Mouse (Mus musculus) G1E (cell line): ENCODE measurements at regions not wholly inside any gene's neighbourhood (a gene's known extent, or its start where the extent isn't known, plus 50 kb on each side); places are given as distances from the start of the nearest gene placed in this dataset.

Experiments used
- ATAC-seq: 2 replicates; pipeline ENCODE4 v1.8.0; 2016; ENCODE audit warnings: mild to moderate bottlenecking; ENCODE audit not compliant: insufficient number of reproducible peaks, poor library complexity, low FRiP score, severe bottlenecking; ENCODE audit errors: extremely low read depth
- DNase-seq: peaks from one replicate; pipeline ENCODE4 v3.0.0; 2012; ENCODE audit warnings: low spot score
- H3K27me3 ChIP-seq: 2 replicates; pipeline ENCODE4 v1.6.1; 2012; ENCODE audit warnings: mild to moderate bottlenecking, low read length, inconsistent platforms; ENCODE audit not compliant: insufficient read depth
- H3K36me3 ChIP-seq: replicated peaks from 2 replicates; pipeline ENCODE3; 2012; ENCODE audit warnings: mild to moderate bottlenecking, inconsistent platforms
- H3K4me1 ChIP-seq: 2 replicates; pipeline ENCODE4 v1.6.1; 2012; ENCODE audit warnings: low read depth, low read length, inconsistent platforms, mixed read lengths; ENCODE audit not compliant: insufficient read depth
- H3K4me3 ChIP-seq: 2 replicates; pipeline ENCODE4 v1.5.1; 2012; ENCODE audit warnings: low read depth, mild to moderate bottlenecking, inconsistent platforms, low read length, moderate library complexity, mixed read lengths
- H3K9me3 ChIP-seq: replicated peaks from 2 replicates; pipeline ENCODE4 v1.6.1; 2012; ENCODE audit warnings: inconsistent platforms
- CTCF ChIP-seq: IDR thresholded peaks from 2 replicates; pipeline ENCODE4 v1.5.1; 2012; ENCODE audit warnings: low read depth, low read length, inconsistent platforms, mixed read lengths
- GATA1 ChIP-seq: IDR thresholded peaks from 2 replicates; pipeline ENCODE4 v1.6.1; 2012; ENCODE audit warnings: borderline replicate concordance, low read length, inconsistent platforms, mixed read lengths
- GATA2 ChIP-seq: IDR thresholded peaks from 2 replicates; pipeline ENCODE4 v1.6.1; 2012; ENCODE audit warnings: low read depth, low read length, inconsistent platforms, borderline replicate concordance
- POLR2AphosphoS5 ChIP-seq: IDR thresholded peaks from 2 replicates; pipeline ENCODE4 v1.6.1; 2012; ENCODE audit warnings: low read depth, low read length, inconsistent platforms; ENCODE audit not compliant: insufficient replicate concordance
- TAL1 ChIP-seq: conservative IDR thresholded peaks from 2 replicates; pipeline ENCODE4 v1.6.1; 2012; ENCODE audit warnings: low read depth, low read length, inconsistent platforms, mixed read lengths

DNA sequence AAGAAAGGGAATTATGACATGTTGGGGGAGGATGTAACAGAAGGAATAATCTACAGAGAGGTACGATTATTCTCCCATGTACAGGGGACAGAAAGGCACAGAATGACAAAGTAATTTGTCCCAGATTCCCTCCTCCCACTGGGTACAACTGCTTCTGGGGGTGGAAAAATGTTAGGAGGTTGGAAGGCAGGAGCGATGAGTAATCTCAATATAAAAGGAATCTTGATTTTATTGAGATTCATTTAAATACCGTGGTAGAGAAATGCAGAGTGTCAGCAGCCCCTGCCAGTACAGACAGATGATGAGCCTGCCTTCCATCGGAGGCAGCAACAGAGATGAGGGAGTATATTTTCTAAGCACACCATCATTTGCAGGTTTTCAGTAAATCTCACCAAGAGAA, 107.1 kb upstream of the Dpt start:
- ATAC-seq (no peak), DNase-seq (no peak)
- H3K4me1 ChIP-seq = no peaks in the 10 kb centered on the region
- no peak for TF ChIP-seq CTCF
- no peak for TF ChIP-seq GATA2
- no peak for TF ChIP-seq GATA1
- TF ChIP-seq TAL1 = no peak
- TF ChIP-seq POLR2AphosphoS5 = no peak
- no peaks in the 10 kb centered on the region for H3K27me3 ChIP-seq
- H3K4me3 ChIP-seq = no peak overlapping the region
- H3K9me3 ChIP-seq = peaks cover 9% of the 10 kb centered on the region; the same call in 1 of the 2 replicates
- no peaks in the 10 kb centered on the region for H3K36me3 ChIP-seq

DNA sequence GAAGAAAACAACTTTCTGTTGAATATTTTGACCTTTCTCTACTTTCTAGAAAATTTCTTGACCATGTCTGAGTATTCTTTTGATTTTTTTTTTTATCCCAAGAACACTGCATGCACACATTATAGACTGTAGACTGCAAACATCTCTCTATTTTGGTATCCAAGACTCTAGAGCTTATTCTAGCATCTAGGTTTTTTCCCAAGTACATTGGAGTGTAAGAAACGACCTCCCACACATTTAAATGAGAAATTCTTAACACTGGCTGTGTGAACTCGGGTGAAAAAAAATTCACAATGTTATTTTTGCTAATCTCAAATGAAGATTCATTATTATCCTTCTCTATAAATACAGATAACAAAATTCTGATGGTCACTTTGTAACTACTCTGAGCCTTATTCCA, 112.0 kb upstream of the Dpt start:
- H3K36me3 ChIP-seq = no peaks in the 10 kb centered on the region
- TF ChIP-seq GATA1 (no peak), GATA2 (no peak), TAL1 (no peak), CTCF (no peak), POLR2AphosphoS5 (no peak)

DNA sequence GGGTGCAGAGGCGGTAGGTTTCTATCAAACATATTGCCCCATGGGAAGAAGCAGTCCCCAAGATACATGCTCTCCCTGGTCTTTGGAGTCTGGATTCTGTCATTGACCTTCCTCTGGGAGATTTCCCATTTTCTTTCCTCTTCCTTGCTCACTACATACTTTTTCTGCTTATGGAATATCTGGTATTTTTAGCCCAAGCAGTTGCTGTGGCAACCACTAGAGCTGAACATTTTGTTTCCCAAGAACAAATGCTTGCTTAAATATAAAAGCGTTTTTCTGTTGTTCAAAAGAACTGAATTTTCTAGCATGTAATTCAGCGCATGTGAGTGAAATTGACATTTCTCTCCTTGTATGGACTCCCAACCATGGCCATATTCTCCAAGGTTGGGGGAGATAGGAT, 112.7 kb upstream of the Dpt start:
- Histone ChIP-seq H3K4me1 (no peaks in the 10 kb centered on the region), H3K36me3 (no peaks in the 10 kb centered on the region), H3K9me3 (peaks cover 8% of the 10 kb centered on the region; the same call in 1 of the 2 replicates), H3K27me3 (no peaks in the 10 kb centered on the region), H3K4me3 (no peak overlapping the region)
- TF ChIP-seq GATA2 = no peak
- no peak for TF ChIP-seq TAL1
- no peak for TF ChIP-seq CTCF
- TF ChIP-seq GATA1 = no peak
- no peak for TF ChIP-seq POLR2AphosphoS5
- no peak for DNase-seq
- no peak for ATAC-seq

More for the DNA sequence above, 112.0 kb upstream of the Dpt start:
- no peak overlapping the region for H3K4me3 ChIP-seq
- DNase-seq (no peak), ATAC-seq (no peak)
- H3K4me1 ChIP-seq = no peaks in the 10 kb centered on the region
- H3K27me3 ChIP-seq = no peaks in the 10 kb centered on the region
- peaks cover 11% of the 10 kb centered on the region; the same call in 1 of the 2 replicates for H3K9me3 ChIP-seq

DNA sequence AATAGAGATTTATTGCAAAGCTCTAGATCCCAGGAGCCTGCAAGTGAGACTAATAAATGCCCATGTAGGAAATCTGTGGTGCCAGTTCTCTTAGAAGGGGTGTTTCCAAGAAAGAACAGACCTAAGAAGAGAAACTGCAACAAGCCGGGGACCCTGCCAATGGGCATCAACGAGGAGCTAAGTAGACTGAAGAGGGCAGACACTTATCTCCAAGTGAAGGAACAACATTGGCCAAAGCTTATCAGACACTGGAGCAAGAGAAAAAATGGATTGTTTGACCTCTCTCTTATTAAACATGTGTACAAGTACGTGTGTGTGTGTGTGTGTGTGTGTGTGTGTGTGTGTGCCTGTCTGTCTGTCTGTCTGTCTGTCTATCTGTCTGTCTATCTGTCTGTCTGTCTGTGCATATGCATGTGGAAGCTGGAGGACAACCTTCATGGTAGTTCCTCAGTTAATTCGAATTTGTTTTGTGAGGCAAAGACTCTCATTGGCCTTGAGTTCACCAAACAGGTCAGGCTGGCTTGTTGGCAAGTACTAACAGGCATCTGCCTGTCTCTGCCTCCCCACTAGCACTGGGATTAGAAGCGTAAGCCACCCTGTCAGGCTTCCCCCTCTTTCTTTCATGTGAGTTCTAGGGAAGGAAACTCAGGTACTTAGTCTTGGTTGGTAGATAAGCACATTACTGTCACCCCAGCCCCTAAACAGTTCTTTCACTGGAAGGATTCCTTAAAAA, 113.4 kb upstream of the Dpt start:
- Histone ChIP-seq H3K9me3 (peaks cover 8% of the 10 kb centered on the region; the same call in 1 of the 2 replicates), H3K4me3 (no peak overlapping the region), H3K4me1 (no peaks in the 10 kb centered on the region), H3K27me3 (no peaks in the 10 kb centered on the region), H3K36me3 (no peaks in the 10 kb centered on the region)
- TF ChIP-seq POLR2AphosphoS5 (no peak), CTCF (no peak), GATA2 (no peak)
- no peak for ATAC-seq
- DNase-seq = no peak

DNA sequence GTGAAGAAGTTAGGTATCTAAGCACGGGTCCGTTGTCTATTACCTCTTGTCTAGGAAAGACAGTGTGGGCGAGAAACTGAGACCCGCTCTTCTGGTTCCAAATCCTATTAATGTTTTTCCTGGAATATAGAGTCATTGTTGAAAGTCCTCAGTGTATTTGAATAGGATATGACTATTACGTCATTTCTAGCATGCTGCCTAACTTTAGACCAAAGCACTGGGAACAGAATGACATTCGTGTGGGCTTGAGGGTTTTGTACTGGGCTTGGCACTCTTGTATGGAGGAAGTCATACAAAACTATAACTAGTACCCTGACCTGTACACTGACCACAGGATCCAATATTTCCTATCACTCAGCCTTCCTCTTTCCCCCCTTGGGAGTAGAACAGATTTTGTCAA, 114.0 kb upstream of the Dpt start:
- no peaks in the 10 kb centered on the region for H3K27me3 ChIP-seq
- no peaks in the 10 kb centered on the region for H3K4me1 ChIP-seq
- TF ChIP-seq TAL1 = no peak
- TF ChIP-seq GATA2 = no peak
- no peak for TF ChIP-seq GATA1
- no peak for TF ChIP-seq POLR2AphosphoS5
- no peak for TF ChIP-seq CTCF
- no peak overlapping the region for H3K4me3 ChIP-seq
- H3K36me3 ChIP-seq = no peaks in the 10 kb centered on the region
- peaks cover 8% of the 10 kb centered on the region; the same call in 1 of the 2 replicates for H3K9me3 ChIP-seq
- ATAC-seq (no peak), DNase-seq (no peak)

DNA sequence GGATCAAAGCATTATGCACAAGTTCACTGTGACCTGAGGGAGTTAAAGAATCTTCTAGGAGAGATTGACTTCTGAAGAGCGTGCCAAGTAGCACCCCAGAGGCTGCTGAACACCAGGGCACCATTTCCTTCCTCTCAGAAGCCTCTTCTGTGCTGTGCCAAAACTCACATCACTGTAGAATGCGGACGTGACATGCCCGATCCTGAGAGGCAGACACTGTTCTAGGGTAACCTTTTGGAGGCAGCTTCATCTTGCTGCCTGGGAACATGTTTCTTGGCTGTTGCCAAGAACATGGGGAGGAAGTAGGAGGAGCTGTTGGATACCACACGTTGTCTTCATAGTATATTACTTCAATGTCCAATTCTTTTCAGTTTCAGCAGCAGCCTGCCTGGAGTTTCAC, 114.9 kb upstream of the Dpt start:
- no peak for TF ChIP-seq CTCF
- no peak for TF ChIP-seq POLR2AphosphoS5
- TF ChIP-seq GATA2 = no peak
- TF ChIP-seq TAL1 = no peak
- no peak for TF ChIP-seq GATA1
- Histone ChIP-seq H3K27me3 (no peaks in the 10 kb centered on the region), H3K4me3 (no peak overlapping the region), H3K9me3 (peaks cover 10% of the 10 kb centered on the region; the same call in 1 of the 2 replicates), H3K36me3 (no peaks in the 10 kb centered on the region), H3K4me1 (no peaks in the 10 kb centered on the region)
- ATAC-seq (no peak), DNase-seq (no peak)

DNA sequence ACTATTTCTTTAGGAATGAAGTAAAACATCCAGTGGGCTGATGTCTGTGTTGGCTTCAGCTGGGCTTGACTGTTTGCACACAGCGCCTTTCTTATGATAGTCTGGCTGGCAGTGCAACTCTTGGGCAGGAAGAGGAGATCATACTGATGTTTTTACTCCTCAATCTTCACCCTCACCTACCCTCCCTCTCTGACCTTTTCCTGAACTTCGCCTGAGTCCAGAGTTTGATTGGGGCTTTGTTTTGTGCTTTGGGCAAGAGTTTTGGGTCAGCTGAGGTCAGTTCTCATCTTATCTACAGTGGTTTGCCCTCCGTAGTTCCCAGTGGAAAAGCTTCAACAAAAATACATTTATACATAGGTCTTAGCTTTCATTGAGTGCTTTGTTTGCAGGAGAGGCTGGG, 118.1 kb upstream of the Dpt start:
- DNase-seq (no peak), ATAC-seq (no peak)
- H3K27me3 ChIP-seq = no peaks in the 10 kb centered on the region

More for the DNA sequence above, 118.1 kb upstream of the Dpt start:
- H3K4me3 ChIP-seq = no peak overlapping the region
- H3K9me3 ChIP-seq = peaks cover 11% of the 10 kb centered on the region; the same call in 1 of the 2 replicates
- TF ChIP-seq POLR2AphosphoS5 (no peak), GATA2 (no peak), GATA1 (no peak), TAL1 (no peak), CTCF (no peak)
- no peaks in the 10 kb centered on the region for H3K4me1 ChIP-seq
- no peaks in the 10 kb centered on the region for H3K36me3 ChIP-seq
